Mouse (Mus musculus): ENCODE measurements around the gene Scube2. TPM values are rescaled to one million over a fixed set of nuclear protein-coding genes. Genes with fewer than 3 reads are reported as not detected.
A peak's percentile ranks its signal among the peaks of the same experiment; 100 is the strongest.

The Scube2 gene
- total and polyA plus RNA-seq, 3 experiments, result 0.27 to 0.67 TPM; not detected in 1

GRCm38 (mm10) chr7:109767575-109768350, 97.7 kb downstream of the Scube2 start:
- Histone ChIP-seq H3K79me2 (ENCODE audit: control insufficient read depth, insufficient read depth, low read length, poor library complexity) (no peaks in the 10 kb centered on the region), H3K36me3 (ENCODE audit: control insufficient read depth in 1 of 2, insufficient read depth in 2 of 2, low read length in 2 of 2) (peaks cover 0 to 45% of the 10 kb centered on the region in 2 experiments; a peak in 2 of 4 replicates), H3K9ac (ENCODE audit: control insufficient read depth, low read depth, low read length, poor library complexity, severe bottlenecking) (peak overlapping the region; percentile 43), H3K27me3 (ENCODE audit: control insufficient read depth in 1 of 2, insufficient read depth in 2 of 2, low read length in 2 of 2) (no peaks in the 10 kb centered on the region), H3K27ac (ENCODE audit: control insufficient read depth, low read depth, low read length) (peak overlapping the region; percentile 94), H3K9me3 (replicated peaks; ENCODE audit: insufficient read depth, low read length) (no peaks in the 10 kb centered on the region), H3K4me3 (ENCODE audit: control insufficient read depth in 1 of 2, insufficient read depth in 1 of 2, low read depth in 2 of 2, low read length in 2 of 2) (no peak overlapping the region), H3K4me1 (ENCODE audit: control insufficient read depth in 1 of 2, insufficient read depth in 2 of 2, low read length in 2 of 2) (peaks cover 9 to 33% of the 10 kb centered on the region in 2 experiments)
- TF ChIP-seq JUND (IDR thresholded peaks at IDR 0.05; ENCODE audit: low read depth, low read length) (no peak), POLR2AphosphoS2 (IDR thresholded peaks at IDR 0.05; ENCODE audit: low read length) (no peak), MXI1 (IDR thresholded peaks at IDR 0.05; ENCODE audit: low read depth, low read length) (0 out of 2 replicates have a peak, but pooled peaks have one; percentile 15), POLR2A (IDR thresholded peaks at IDR 0.05; ENCODE audit: control insufficient read depth in 1 of 2, insufficient read depth in 1 of 2, low read depth in 1 of 2, low read length in 2 of 2, poor library complexity in 1 of 2) (no peak), USF1 (IDR thresholded peaks at IDR 0.05; ENCODE audit: low read depth, low read length) (no peak), UBTF (IDR thresholded peaks at IDR 0.05; ENCODE audit: borderline replicate concordance, insufficient read depth, low read depth, low read length) (no peak), TCF12 (IDR thresholded peaks at IDR 0.05; ENCODE audit: low read depth, low read length) (peak; percentile 40; the same call in 1 of the 2 replicates), CHD2 (IDR thresholded peaks at IDR 0.05; ENCODE audit: low read length) (no peak), RCOR1 (IDR thresholded peaks at IDR 0.05; ENCODE audit: low read depth, low read length) (peak; percentile 35; the same call in 1 of the 2 replicates), SMC3 (IDR thresholded peaks at IDR 0.05; ENCODE audit: low read depth, low read length) (no peak), GATA1 (IDR thresholded peaks at IDR 0.05; ENCODE audit: low read depth, low read length) (peak; percentile 74), MYB (IDR thresholded peaks at IDR 0.05; ENCODE audit: low read depth, low read length) (no peak), ETS1 (IDR thresholded peaks at IDR 0.05; ENCODE audit: low read depth, low read length) (0 out of 2 replicates have a peak, but pooled peaks have one; percentile 9), EP300 (IDR thresholded peaks at IDR 0.05; ENCODE audit: low read depth in 1 of 2, low read length in 2 of 2) (peak; percentile 64 to 74), TAL1 (IDR thresholded peaks at IDR 0.05; ENCODE audit: low read length) (peak; percentile 8; the same call in 1 of the 2 replicates), CTCF (IDR thresholded peaks at IDR 0.05 in 2 of 3, conservative IDR thresholded peaks at IDR 0.05 in 1 of 3; ENCODE audit: control insufficient read depth in 1 of 3, insufficient read depth in 1 of 3, low read depth in 2 of 3, low read length in 3 of 3, poor library complexity in 1 of 3, severe bottlenecking in 1 of 3) (no peak)
- peak; percentile 59 for DNase-seq (ENCODE audit: low read depth, low spot score)

GRCm38 (mm10) chr7:109764009-109764408, 101.5 kb downstream of the Scube2 start:
- no peak overlapping the region for H3K27ac ChIP-seq (ENCODE audit: control insufficient read depth, low read depth, low read length)
- peaks cover 6 to 22% of the 10 kb centered on the region in 2 experiments for H3K4me1 ChIP-seq (ENCODE audit: control insufficient read depth in 1 of 2, insufficient read depth in 2 of 2, low read length in 2 of 2)
- H3K9ac ChIP-seq (ENCODE audit: control insufficient read depth, low read depth, low read length, poor library complexity, severe bottlenecking), result no peak overlapping the region
- H3K79me2 ChIP-seq (ENCODE audit: control insufficient read depth, insufficient read depth, low read length, poor library complexity), result no peaks in the 10 kb centered on the region
- DNase-seq (ENCODE audit: low read depth, low spot score), result no peak
- H3K36me3 ChIP-seq (ENCODE audit: control insufficient read depth in 1 of 2, insufficient read depth in 2 of 2, low read length in 2 of 2), result peaks cover 0 to 33% of the 10 kb centered on the region in 2 experiments; a peak in 2 of 4 replicates
- TF ChIP-seq SMC3 (IDR thresholded peaks at IDR 0.05; ENCODE audit: low read depth, low read length), result no peak
- TF ChIP-seq MAX (IDR thresholded peaks at IDR 0.05; ENCODE audit: low read length), result no peak
- no peak overlapping the region for H3K4me3 ChIP-seq (ENCODE audit: control insufficient read depth in 1 of 2, insufficient read depth in 1 of 2, low read depth in 2 of 2, low read length in 2 of 2)
- H3K27me3 ChIP-seq (ENCODE audit: control insufficient read depth in 1 of 2, insufficient read depth in 2 of 2, low read length in 2 of 2), result no peaks in the 10 kb centered on the region
- no peaks in the 10 kb centered on the region for H3K9me3 ChIP-seq (replicated peaks; ENCODE audit: insufficient read depth, low read length)
